In the genomic region with DNA sequence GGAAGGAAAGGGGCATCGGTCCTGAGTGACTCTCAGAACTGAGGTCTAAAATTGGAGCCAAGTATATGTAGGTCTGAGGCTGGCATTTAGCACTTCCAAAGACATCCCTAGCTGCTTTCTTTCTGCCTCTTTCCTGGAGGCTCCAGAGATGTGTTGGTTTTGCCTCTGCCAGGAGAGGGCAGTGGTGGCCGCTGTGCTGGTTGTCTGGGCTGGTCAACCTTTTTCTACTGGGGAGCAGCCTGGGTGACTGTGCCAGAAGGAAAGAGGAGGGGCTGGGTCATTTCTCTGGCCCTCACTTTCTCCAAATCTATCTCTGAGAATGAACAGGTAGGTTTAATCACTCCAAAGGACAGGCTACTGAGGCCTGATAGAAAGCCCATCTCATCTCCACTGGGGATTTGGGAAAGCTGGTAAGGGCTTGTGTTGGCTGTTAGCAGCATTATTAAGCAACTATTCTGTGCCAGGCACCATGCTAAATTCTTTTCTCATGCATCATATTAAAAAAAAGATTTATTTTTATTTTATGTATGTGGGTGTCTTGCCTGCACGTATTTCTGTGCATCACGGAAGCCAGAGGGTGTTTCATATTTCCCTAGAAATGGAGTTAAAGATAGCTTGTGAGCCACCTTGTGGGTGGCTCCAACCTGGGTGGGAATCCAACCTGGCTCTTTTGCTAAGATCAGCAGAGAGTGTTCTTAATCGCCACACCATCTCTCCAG, we compare ENCODE assay signal across 9 mouse cellular contexts. TPM values are rescaled to one million over a fixed set of nuclear protein-coding genes. Genes with fewer than 3 reads are reported as not detected.
DNase-seq lines count a peak whose midpoint lies in the region; ATAC-seq and TF ChIP-seq lines count a peak whose summit lies in the region.
"Had no signal": no experiment of that assay in that cellular context is flagged by ENCODE, and none has a peak within 500 bp of the region (broad histone marks: within the 10 kb centered on the region; RNA-seq: fewer than 3 reads in every experiment).

No protein-coding gene starts in this region.

- no peaks in the 10 kb centered on the region for H3K27me3 ChIP-seq in forebrain, embryonic 15.5 days

- ATAC-seq in forebrain, embryonic 15.5 days (replicated peaks): no peak

- no peak for TF ChIP-seq POLR2A in olfactory bulb, adult 2 months (IDR thresholded peaks at IDR 0.05; ENCODE audit: insufficient read depth, low read depth, low read length)

- H3K9ac ChIP-seq in forebrain, embryonic 15.5 days (replicated peaks): no peak overlapping the region

- peak; percentile 48; the same call in 1 of the 2 replicates for TF ChIP-seq CTCF in olfactory bulb, adult 2 months (IDR thresholded peaks at IDR 0.05; ENCODE audit: insufficient read depth, low read depth, low read length)

- no peaks in the 10 kb centered on the region for H3K9me3 ChIP-seq in forebrain, embryonic 15.5 days

- peak; percentile 45 to 86 for DNase-seq in adrenal gland, adult (ENCODE audit: inconsistent age in 2 of 2, low spot score in 1 of 2)
- DNase-seq in adrenal gland, adult 8-10 months: no peak
- peak; percentile 52 for DNase-seq in layer of hippocampus, adult 11-12 months (ENCODE audit: low spot score)
- no peak for DNase-seq in layer of hippocampus, adult 9-10 months (ENCODE audit: low spot score)
- DNase-seq in adrenal gland, postnatal 25 days: peak; percentile 65
- peak; percentile 46 to 57 for DNase-seq in layer of hippocampus, postnatal 14 days (ENCODE audit: low spot score in 2 of 2)

- H3K4me2 ChIP-seq in forebrain, embryonic 15.5 days (replicated peaks): no peak overlapping the region

- no peaks in the 10 kb centered on the region for H3K36me3 ChIP-seq in forebrain, embryonic 15.5 days

- H3K4me3 ChIP-seq in olfactory bulb, adult 2 months (ENCODE audit: insufficient read depth, low read depth, low read length): no peak overlapping the region
- H3K4me3 ChIP-seq in forebrain, embryonic 15.5 days: no peak overlapping the region

- no peak overlapping the region for H3K27ac ChIP-seq in olfactory bulb, adult 2 months (ENCODE audit: insufficient read depth, low read depth, low read length)
- H3K27ac ChIP-seq in forebrain, embryonic 15.5 days (replicated peaks): no peak overlapping the region

- no peaks in the 10 kb centered on the region for H3K4me1 ChIP-seq in olfactory bulb, adult 2 months (ENCODE audit: control insufficient read depth, insufficient read depth, low read length)
- peaks cover 8% of the 10 kb centered on the region; the same call in 1 of the 2 replicates for H3K4me1 ChIP-seq in forebrain, embryonic 15.5 days

- 63% methylated on average over 5 of the region's 5 CpGs for WGBS in olfactory bulb, adult 2 months
- 67% methylated on average over 5 of the region's 5 CpGs for WGBS in forebrain, embryonic 15.5 days

RNA-seq across cellular contexts. Expression of a gene that starts 28.0 kb away (rescaled TPM):
- 1 to 10 TPM; 7.0 to 9.8 (median 8.1) TPM for total RNA-seq in adrenal gland, adult 8-10 months (2022)
- total RNA-seq in adrenal gland, postnatal 25 days (2021): 1.0 and 1.3 TPM in 2 replicates
- under 1 TPM in 1 of 2 experiments, not detected in 1; 0.10 TPM for total RNA-seq in layer of hippocampus, postnatal 14 days (2021)
- not detected in 2 replicates for polyA plus RNA-seq in olfactory bulb, adult 2 months (2012; ENCODE audit: insufficient read depth, insufficient read length, low replicate concordance, missing spikeins)
- 0.08 TPM in 1 of 2 replicates, not detected in the other for polyA plus RNA-seq in forebrain, embryonic 15.5 days (2015; fragmentation: Nextera tagmentation; extraction: Ambion mirVana)
- polyA plus RNA-seq: limb, embryonic 11.5 days had no signal

RNA-seq across cellular contexts. Expression of a gene that starts 48.9 kb away (rescaled TPM):
- total RNA-seq in adrenal gland, adult 8-10 months (2022): under 1 TPM; 0.49 to 0.91 (median 0.71) TPM
- total RNA-seq in adrenal gland, postnatal 25 days (2021): 0.27 TPM in 1 of 2 replicates, not detected in the other
- total RNA-seq in layer of hippocampus, postnatal 14 days (2021): under 1 TPM; 0.28 to 0.69 TPM
- not detected in 2 replicates for polyA plus RNA-seq in olfactory bulb, adult 2 months (2012; ENCODE audit: insufficient read depth, insufficient read length, low replicate concordance, missing spikeins)
- 0.37 and 0.48 TPM in 2 replicates for polyA plus RNA-seq in forebrain, embryonic 15.5 days (2015; fragmentation: Nextera tagmentation; extraction: Ambion mirVana)

RNA-seq across cellular contexts. Expression of a gene that starts 57.9 kb away (rescaled TPM):
- total RNA-seq in adrenal gland, adult 8-10 months (2022): 10 to 100 TPM; 31.4 to 48.9 (median 37.0) TPM
- total RNA-seq in adrenal gland, postnatal 25 days (2021): 40.6 and 44.5 TPM in 2 replicates
- total RNA-seq in layer of hippocampus, postnatal 14 days (2021): 10 to 100 TPM; 45.9 to 47.3 TPM
- polyA plus RNA-seq in olfactory bulb, adult 2 months (2012; ENCODE audit: insufficient read depth, insufficient read length, low replicate concordance, missing spikeins): not detected in 2 replicates
- polyA plus RNA-seq in forebrain, embryonic 15.5 days (2015; fragmentation: Nextera tagmentation; extraction: Ambion mirVana): 86.4 and 86.8 TPM in 2 replicates

Comparison
In these comparisons a context has a peak if more than half of its experiments do, and no peak if none do; other contexts are left out.
1. DNase-seq: peak in adrenal gland, adult (2 of 2), layer of hippocampus, adult 11-12 months (single experiment), adrenal gland, postnatal 25 days (single experiment) and layer of hippocampus, postnatal 14 days (2 of 2); none in adrenal gland, adult 8-10 months (single experiment) and layer of hippocampus, adult 9-10 months (single experiment).